Mouse (Mus musculus) cerebellum, adult 2 months (tissue): Measurements from ENCODE around the gene Samsn1. TPM values are rescaled to one million over a fixed set of nuclear protein-coding genes. Genes with fewer than 3 reads are reported as not detected.
"Not testable (repeated sequence)": the region's sequence is repeated elsewhere in the genome, so short reads cannot be mapped to it uniquely, and the experiment has no call there.

Source experiments
- DNase-seq, 2 experiments: peaks; one replicate each; pipeline ENCODE4 v3.0.0; 2021
- H3K27ac ChIP-seq: fragments of 200-500 bp; 2 replicates; pipeline ENCODE4 v1.5.1; 2012; ENCODE audit warnings: low read length, control low read depth, inconsistent platforms; ENCODE audit not compliant: insufficient read depth
- H3K27me3 ChIP-seq: fragments of 200-500 bp; 2 replicates; pipeline ENCODE4 v1.6.1; 2012; ENCODE audit warnings: inconsistent platforms, mild to moderate bottlenecking, low read length, moderate library complexity; ENCODE audit not compliant: control insufficient read depth, insufficient read depth
- H3K4me1 ChIP-seq: fragments of 200-500 bp; 2 replicates; pipeline ENCODE4 v1.6.1; 2011; ENCODE audit warnings: low read length; ENCODE audit not compliant: control insufficient read depth, insufficient read depth
- H3K4me3 ChIP-seq: fragments of 200-500 bp; replicated peaks from 2 replicates; pipeline ENCODE3; 2011; ENCODE audit warnings: mild to moderate bottlenecking, low read depth, low read length, control low read depth; ENCODE audit not compliant: insufficient read depth
- CTCF ChIP-seq: fragments of 200-500 bp; IDR thresholded peaks from 2 replicates; pipeline ENCODE4 v1.5.1; 2011; ENCODE audit warnings: low read depth, mild to moderate bottlenecking, control low read depth, low read length, moderate library complexity, borderline replicate concordance; ENCODE audit not compliant: insufficient read depth
- POLR2A ChIP-seq: fragments of 200-500 bp; IDR thresholded peaks from 2 replicates; pipeline ENCODE4 v1.6.1; 2011; ENCODE audit warnings: low read length, control low read depth, borderline replicate concordance; ENCODE audit not compliant: insufficient read depth
- WGBS: fragments of 180-500 bp; shearing (Covaris S2); methylation state at CpG from one replicate; pipeline ENCODE4 v1.1.7; 2018; 5-methylcytosine and 5-hydroxymethylcytosine counted together
- polyA plus RNA-seq: library from polyadenylated mRNA; depleted of rRNA; stranded (reverse); fragments of >200 nt; gene quantifications from 2 replicates; pipeline ENCODE4 v1.2.3, GENCODE M21; 2012

Samsn1 gene
- polyA plus RNA-seq, 1 experiment: 0.80 TPM

DNA sequence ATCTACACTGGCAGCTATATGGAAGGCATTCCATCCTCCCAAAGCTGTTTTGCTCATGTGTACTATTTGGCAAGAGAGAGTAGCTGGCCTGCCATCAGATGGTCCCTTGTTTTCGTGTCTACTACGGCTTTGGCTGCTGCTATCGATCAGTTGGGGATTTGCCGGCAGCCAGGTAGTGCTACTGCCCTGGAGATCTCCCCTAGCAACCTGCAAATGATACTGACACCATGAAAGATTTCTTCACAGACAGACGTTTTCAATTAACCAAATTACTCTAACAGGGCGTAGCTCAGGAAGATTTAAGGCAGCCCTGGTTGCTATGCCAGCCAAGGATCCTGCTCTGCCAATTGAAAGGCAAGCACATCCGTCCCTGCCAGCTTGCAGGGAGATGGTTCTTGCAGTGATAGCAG is 178.4 kb downstream of the Samsn1 start:
- Histone ChIP-seq H3K27me3 (no peaks in the 10 kb centered on the region), H3K4me1 (no peaks in the 10 kb centered on the region), H3K4me3 (no peak overlapping the region), H3K27ac (no peak overlapping the region)
- TF ChIP-seq POLR2A (no peak), CTCF (no peak)
- WGBS: 9% methylated on average over 7 of the region's 7 CpGs
- no peak for DNase-seq

DNA sequence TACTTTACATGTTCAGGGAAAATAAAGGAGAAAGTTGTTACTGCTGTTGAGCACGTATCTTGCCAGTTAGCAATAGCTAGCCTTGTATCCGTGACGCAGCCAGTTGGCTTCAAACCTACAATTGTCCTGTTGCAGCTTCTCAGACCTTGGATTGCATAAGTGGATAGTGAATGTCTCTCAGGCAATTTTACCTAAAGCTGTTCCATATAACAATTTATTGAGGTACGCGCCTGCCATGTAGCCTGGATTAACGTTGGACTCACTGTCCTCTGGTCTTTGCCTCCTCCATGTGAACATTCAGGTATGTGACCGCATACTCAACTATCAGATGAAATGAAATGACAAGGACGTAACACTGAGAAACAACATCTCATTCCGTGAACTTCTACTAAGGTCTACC is 179.1 kb downstream of the Samsn1 start:
- Histone ChIP-seq H3K4me3 (no peak overlapping the region), H3K4me1 (no peaks in the 10 kb centered on the region), H3K27ac (no peak overlapping the region), H3K27me3 (no peaks in the 10 kb centered on the region)
- WGBS: 93% methylated on average over 9 of the region's 9 CpGs
- TF ChIP-seq CTCF (no peak), POLR2A (no peak)
- DNase-seq: no peak

DNA sequence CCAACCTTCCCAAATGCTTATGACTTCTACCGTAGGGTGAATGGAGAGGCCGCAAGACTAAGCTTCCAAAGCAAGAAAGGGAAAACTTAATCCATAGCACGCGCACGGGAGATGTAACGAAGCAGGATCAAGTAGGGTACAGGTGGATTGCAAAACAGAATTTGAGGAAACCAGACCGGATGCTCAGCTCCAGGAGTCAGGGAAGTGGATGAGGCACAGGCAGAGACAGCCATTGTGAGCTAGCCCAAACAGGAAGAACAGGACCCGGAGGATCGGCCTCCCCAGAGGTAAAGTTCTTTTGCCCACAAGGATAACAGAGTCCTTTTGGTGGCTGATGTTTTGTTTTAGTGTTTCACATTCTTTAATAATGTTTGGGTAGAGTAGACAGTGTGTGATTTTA is 179.5 kb downstream of the Samsn1 start:
- TF ChIP-seq POLR2A (no peak), CTCF (no peak)
- DNase-seq: no peak

DNA sequence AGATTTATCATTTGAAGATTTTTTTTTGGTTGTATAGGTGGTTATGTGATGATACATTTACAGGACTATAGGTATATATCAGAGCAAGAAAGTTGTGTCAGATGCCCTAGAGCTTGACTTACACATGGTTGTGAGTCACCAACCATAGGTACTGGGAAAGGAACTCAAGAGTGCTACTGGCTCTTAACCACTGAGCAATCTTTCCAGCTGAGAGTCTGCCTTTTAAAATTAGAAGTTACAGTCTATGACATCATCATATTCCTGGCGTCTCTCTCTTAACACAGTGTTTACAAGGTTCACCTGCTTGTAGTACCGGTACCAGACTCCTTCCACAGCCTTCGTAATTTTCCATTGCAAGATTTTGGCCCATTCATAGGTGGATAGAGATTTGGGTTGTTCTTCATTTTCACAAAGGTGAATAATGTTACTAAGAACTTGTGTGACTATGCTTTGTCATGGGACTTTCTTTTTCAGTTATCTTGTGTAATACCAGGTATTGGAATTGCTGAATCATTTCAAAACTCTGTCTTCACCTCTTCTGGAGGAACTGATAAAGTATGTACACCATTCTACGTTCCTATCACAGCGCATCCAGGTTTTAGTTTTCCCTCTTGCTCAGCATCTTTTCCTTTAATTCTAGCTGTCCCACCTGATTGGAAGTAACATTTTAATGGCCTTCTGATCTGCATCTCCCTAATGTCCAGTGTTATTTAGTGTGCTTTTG is 184.2 kb downstream of the Samsn1 start:
- TF ChIP-seq POLR2A (no peak), CTCF (no peak)
- 95% methylated on average over 5 of the region's 5 CpGs for WGBS
- no peak for DNase-seq
- Histone ChIP-seq H3K4me1 (no peaks in the 10 kb centered on the region), H3K4me3 (no peak overlapping the region), H3K27me3 (no peaks in the 10 kb centered on the region), H3K27ac (no peak overlapping the region)

More for the DNA sequence above, 179.5 kb downstream of the Samsn1 start:
- H3K4me3 ChIP-seq: no peak overlapping the region
- no peaks in the 10 kb centered on the region for H3K4me1 ChIP-seq
- H3K27ac ChIP-seq: no peak overlapping the region
- H3K27me3 ChIP-seq: no peaks in the 10 kb centered on the region
- 90% methylated on average over 9 of the region's 9 CpGs for WGBS

DNA sequence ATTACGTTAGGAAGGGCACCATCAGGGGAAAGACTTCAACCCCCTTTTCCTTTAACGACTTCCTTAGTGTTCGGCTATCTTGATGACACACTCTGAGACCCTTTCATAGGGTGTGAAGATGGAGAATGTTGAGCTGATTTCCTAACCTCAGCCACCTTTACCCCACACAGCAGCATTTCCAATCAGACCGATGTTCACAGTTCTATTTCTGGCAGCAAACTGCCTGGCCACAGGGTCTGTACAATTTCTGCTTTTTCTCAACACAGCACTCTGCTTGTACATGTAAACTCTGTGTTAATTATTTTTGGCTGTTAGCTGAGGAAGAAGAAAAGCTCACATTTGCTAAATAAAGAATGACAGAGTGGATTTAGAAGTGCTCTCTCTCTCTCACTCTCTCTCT is 190.7 kb downstream of the Samsn1 start:
- no peak overlapping the region for H3K4me3 ChIP-seq
- 88% methylated on average over 4 of the region's 4 CpGs for WGBS
- DNase-seq: no peak
- H3K4me1 ChIP-seq: no peaks in the 10 kb centered on the region
- TF ChIP-seq POLR2A: no peak
- TF ChIP-seq CTCF: no peak
- H3K27ac ChIP-seq: no peak overlapping the region
- no peaks in the 10 kb centered on the region for H3K27me3 ChIP-seq

DNA sequence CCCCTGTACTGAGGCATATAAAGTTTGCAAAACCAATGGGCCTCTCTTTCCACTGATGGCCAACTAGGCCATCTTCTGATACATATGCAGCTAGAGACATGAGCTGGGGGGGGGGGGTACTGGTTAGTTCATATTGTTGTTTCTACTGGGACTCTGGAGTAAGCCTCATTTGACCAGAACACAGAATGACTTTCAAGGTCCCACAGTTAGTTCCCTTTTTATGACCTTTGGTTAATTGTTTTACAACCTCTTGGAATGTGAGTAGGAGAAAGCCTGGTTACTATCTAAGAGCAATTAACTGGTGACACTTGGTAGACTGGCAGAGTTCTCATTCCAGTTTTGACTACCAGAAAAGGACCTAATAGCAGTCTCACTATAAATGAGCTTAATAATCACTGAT is 195.1 kb downstream of the Samsn1 start:
- not testable (repeated sequence) for H3K27ac ChIP-seq, DNase-seq, H3K27me3 ChIP-seq, H3K4me1 ChIP-seq, H3K4me3 ChIP-seq

DNA sequence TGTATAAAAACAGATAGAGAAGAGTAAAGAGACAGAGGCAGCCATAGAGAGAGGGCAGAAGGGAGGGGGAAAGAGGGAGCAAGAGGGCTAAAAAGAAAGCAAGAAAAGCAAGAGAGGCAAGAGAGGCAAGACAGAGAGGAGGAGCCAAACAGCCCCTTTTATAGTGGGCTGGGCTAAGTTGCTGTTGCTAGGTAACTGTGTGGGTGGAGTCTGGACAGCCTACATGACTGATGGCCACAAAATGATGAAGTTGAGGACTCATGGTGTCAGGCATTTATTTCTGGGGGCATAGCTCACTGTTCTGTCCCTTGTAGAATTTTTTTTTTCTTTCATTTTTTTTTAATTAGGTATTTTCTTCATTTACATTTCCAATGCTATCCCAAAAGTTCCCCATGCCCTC is 195.6 kb downstream of the Samsn1 start:
- Histone ChIP-seq H3K27ac (no peak overlapping the region), H3K4me3 (no peak overlapping the region), H3K27me3 (no peaks in the 10 kb centered on the region), H3K4me1 (no peaks in the 10 kb centered on the region)
- DNase-seq: no peak
- TF ChIP-seq POLR2A (no peak), CTCF (no peak)

DNA sequence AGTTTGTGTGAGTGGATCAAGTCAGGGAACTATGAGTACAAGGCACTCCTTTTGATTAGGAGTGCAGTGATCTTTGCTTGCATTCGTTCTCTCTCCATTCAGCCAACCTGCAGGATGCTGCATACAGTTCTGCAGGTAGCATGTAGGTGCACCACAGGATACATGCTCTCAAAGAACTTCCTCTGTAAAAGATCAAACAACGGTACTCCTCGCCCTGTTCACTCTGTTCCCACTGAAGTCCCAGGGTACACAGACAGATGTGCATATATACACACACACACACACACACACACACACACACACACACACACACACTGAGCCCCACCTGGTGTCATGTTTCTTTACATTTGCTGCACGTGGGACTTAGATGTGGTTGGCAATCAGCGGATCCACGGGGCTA is 198.9 kb downstream of the Samsn1 start:
- Histone ChIP-seq H3K27ac (no peak overlapping the region), H3K27me3 (no peaks in the 10 kb centered on the region), H3K4me1 (no peaks in the 10 kb centered on the region), H3K4me3 (no peak overlapping the region)
- WGBS: 79% methylated on average over 6 of the region's 6 CpGs
- DNase-seq: no peak
- TF ChIP-seq POLR2A (no peak), CTCF (no peak)

DNA sequence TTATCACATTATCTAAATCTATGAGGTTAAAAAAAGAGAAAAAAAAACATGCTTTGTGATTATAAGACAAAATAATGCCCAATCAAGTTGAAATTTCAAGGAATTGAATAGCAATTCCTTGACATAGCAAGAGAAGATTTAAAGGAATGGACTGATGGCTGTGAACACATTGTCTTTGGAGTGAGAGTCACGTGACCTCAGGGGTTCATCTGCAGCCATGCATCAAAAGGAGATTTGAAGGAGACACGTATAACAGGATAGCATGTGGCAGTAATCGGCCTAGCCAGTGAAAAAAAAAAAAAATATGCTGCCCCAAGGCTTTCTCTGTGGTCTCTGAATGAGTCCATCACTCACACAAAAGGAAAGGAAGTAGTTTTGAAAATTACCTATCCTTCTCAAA is 201.1 kb downstream of the Samsn1 start:
- WGBS: 51% methylated on average over 3 of the region's 3 CpGs
- Histone ChIP-seq H3K27ac (no peak overlapping the region), H3K4me1 (no peaks in the 10 kb centered on the region), H3K27me3 (no peaks in the 10 kb centered on the region), H3K4me3 (no peak overlapping the region)
- no peak for DNase-seq
- TF ChIP-seq POLR2A (no peak), CTCF (no peak)
